Mouse (Mus musculus) bone marrow macrophage, adult 2 months (primary cell): ENCODE data around the gene Rhebl1.

Source experiments
- CTCF ChIP-seq: IDR thresholded peaks from 2 replicates; pipeline ENCODE4 v1.5.1; 2012; ENCODE audit warnings: low read depth, mild to moderate bottlenecking, low read length, moderate library complexity
- POLR2A ChIP-seq: IDR thresholded peaks from 2 replicates; pipeline ENCODE4 v1.6.1; 2012; ENCODE audit warnings: mild to moderate bottlenecking, low read depth, low read length, borderline replicate concordance

GRCm38 (mm10) chr15:98893036-98893435 is 1.3 kb downstream of the Rhebl1 start:
- no peak for TF ChIP-seq CTCF
- TF ChIP-seq POLR2A: no peak
